Mouse (Mus musculus): ENCODE measurements around the gene Smco2. TPM values are rescaled to one million over a fixed set of nuclear protein-coding genes. Genes with fewer than 3 reads are reported as not detected.

Smco2 gene
- polyA plus RNA-seq (2015; fragmentation: Nextera tagmentation; extraction: Ambion mirVana), result not detected in 2 replicates

- no peak within 1 kb of the TSS for H3K27ac ChIP-seq (ENCODE audit: low read length)
- H3K9ac ChIP-seq (replicated peaks; ENCODE audit: low read depth), result no peak within 1 kb of the TSS
- no peaks in the 10 kb centered on the region for H3K27me3 ChIP-seq (replicated peaks; ENCODE audit: insufficient read depth, low read length)
- no peak for ATAC-seq
- DNase-seq (ENCODE audit: low spot score), result no peak
- 83% methylated on average over 4 of the region's 4 CpGs for WGBS
- H3K4me1 ChIP-seq (ENCODE audit: insufficient read depth, low read depth, low read length), result no peaks in the 10 kb centered on the region
- H3K9me3 ChIP-seq (ENCODE audit: low read length), result no peaks in the 10 kb centered on the region
- H3K4me2 ChIP-seq (replicated peaks; ENCODE audit: low read depth, low read length), result no peak within 1 kb of the TSS
- H3K4me3 ChIP-seq (ENCODE audit: low read depth, low read length), result no peak within 1 kb of the TSS
- TF ChIP-seq CTCF (IDR thresholded peaks at IDR 0.05), result no peak
- no peak for TF ChIP-seq EP300 (IDR thresholded peaks at IDR 0.05)
- H3K36me3 ChIP-seq (ENCODE audit: insufficient read depth, low read length), result no peaks in the 10 kb centered on the region
Measured at GRCm38 (mm10) chr6:146850050-146850449, at the start of gene Smco2. TSS of gene Smco2 (plus strand) at chr6:146850104.

GRCm38 (mm10) chr6:146809991-146810390 is 39.9 kb upstream of the Smco2 start:
- no peak for TF ChIP-seq EP300 (IDR thresholded peaks at IDR 0.05)
- no peak for TF ChIP-seq CTCF (IDR thresholded peaks at IDR 0.05)
- Histone ChIP-seq H3K4me3 (ENCODE audit: low read depth, low read length) (no peak overlapping the region), H3K4me2 (replicated peaks; ENCODE audit: low read depth, low read length) (no peak overlapping the region), H3K36me3 (ENCODE audit: insufficient read depth, low read length) (no peaks in the 10 kb centered on the region), H3K4me1 (ENCODE audit: insufficient read depth, low read depth, low read length) (no peaks in the 10 kb centered on the region), H3K9me3 (ENCODE audit: low read length) (no peaks in the 10 kb centered on the region), H3K9ac (replicated peaks; ENCODE audit: low read depth) (no peak overlapping the region), H3K27ac (ENCODE audit: low read length) (no peak overlapping the region), H3K27me3 (replicated peaks; ENCODE audit: insufficient read depth, low read length) (no peaks in the 10 kb centered on the region)
- WGBS, result 87% methylated on average over 6 of the region's 6 CpGs
- ATAC-seq (no peak), DNase-seq (ENCODE audit: low spot score) (no peak)

- no peaks in the 10 kb centered on the region for H3K9me3 ChIP-seq (ENCODE audit: low read length)
- no peak overlapping the region for H3K4me3 ChIP-seq (ENCODE audit: low read depth, low read length)
- ATAC-seq (no peak), DNase-seq (ENCODE audit: low spot score) (no peak)
- H3K36me3 ChIP-seq (ENCODE audit: insufficient read depth, low read length), result no peaks in the 10 kb centered on the region
- no peak overlapping the region for H3K27ac ChIP-seq (ENCODE audit: low read length)
- 83% methylated on average over 5 of the region's 5 CpGs for WGBS
- H3K4me2 ChIP-seq (replicated peaks; ENCODE audit: low read depth, low read length), result no peak overlapping the region
- TF ChIP-seq CTCF (IDR thresholded peaks at IDR 0.05) (no peak), EP300 (IDR thresholded peaks at IDR 0.05) (no peak)
- H3K27me3 ChIP-seq (replicated peaks; ENCODE audit: insufficient read depth, low read length), result no peaks in the 10 kb centered on the region
- no peak overlapping the region for H3K9ac ChIP-seq (replicated peaks; ENCODE audit: low read depth)
- H3K4me1 ChIP-seq (ENCODE audit: insufficient read depth, low read depth, low read length), result no peaks in the 10 kb centered on the region
Measured at GRCm38 (mm10) chr6:146813007-146813406, 36.9 kb upstream of the Smco2 start.

- H3K9me3 ChIP-seq (ENCODE audit: low read length), result no peaks in the 10 kb centered on the region
- H3K4me1 ChIP-seq (ENCODE audit: insufficient read depth, low read depth, low read length), result no peaks in the 10 kb centered on the region
- H3K36me3 ChIP-seq (ENCODE audit: insufficient read depth, low read length), result no peaks in the 10 kb centered on the region
- H3K27me3 ChIP-seq (replicated peaks; ENCODE audit: insufficient read depth, low read length), result no peaks in the 10 kb centered on the region
- 85% methylated on average over 29 of the region's 29 CpGs for WGBS
- H3K4me3 ChIP-seq (ENCODE audit: low read depth, low read length), result no peak overlapping the region
- TF ChIP-seq CTCF (IDR thresholded peaks at IDR 0.05) (no peak), EP300 (IDR thresholded peaks at IDR 0.05) (no peak)
- DNase-seq (ENCODE audit: low spot score) (no peak), ATAC-seq (no peak)
- H3K4me2 ChIP-seq (replicated peaks; ENCODE audit: low read depth, low read length), result no peak overlapping the region
- no peak overlapping the region for H3K9ac ChIP-seq (replicated peaks; ENCODE audit: low read depth)
- H3K27ac ChIP-seq (ENCODE audit: low read length), result no peak overlapping the region
Measured at GRCm38 (mm10) chr6:146820177-146820965, 29.5 kb upstream of the Smco2 start.

GRCm38 (mm10) chr6:146821958-146822357 is 27.9 kb upstream of the Smco2 start:
- ATAC-seq (peak; percentile 53), DNase-seq (ENCODE audit: low spot score) (peak; percentile 67)
- no peaks in the 10 kb centered on the region for H3K4me1 ChIP-seq (ENCODE audit: insufficient read depth, low read depth, low read length)
- no peak overlapping the region for H3K4me2 ChIP-seq (replicated peaks; ENCODE audit: low read depth, low read length)
- TF ChIP-seq EP300 (IDR thresholded peaks at IDR 0.05) (no peak), CTCF (IDR thresholded peaks at IDR 0.05) (no peak)
- H3K27ac ChIP-seq (ENCODE audit: low read length), result no peak overlapping the region
- 52% methylated on average over 13 of the region's 13 CpGs for WGBS
- H3K36me3 ChIP-seq (ENCODE audit: insufficient read depth, low read length), result no peaks in the 10 kb centered on the region
- H3K9ac ChIP-seq (replicated peaks; ENCODE audit: low read depth), result no peak overlapping the region
- H3K4me3 ChIP-seq (ENCODE audit: low read depth, low read length), result no peak overlapping the region
- H3K27me3 ChIP-seq (replicated peaks; ENCODE audit: insufficient read depth, low read length), result no peaks in the 10 kb centered on the region
- no peaks in the 10 kb centered on the region for H3K9me3 ChIP-seq (ENCODE audit: low read length)

GRCm38 (mm10) chr6:146824727-146825486 is 25.0 kb upstream of the Smco2 start:
- Histone ChIP-seq H3K27ac (ENCODE audit: low read length) (no peak overlapping the region), H3K4me1 (ENCODE audit: insufficient read depth, low read depth, low read length) (no peaks in the 10 kb centered on the region), H3K9ac (replicated peaks; ENCODE audit: low read depth) (no peak overlapping the region), H3K4me3 (ENCODE audit: low read depth, low read length) (no peak overlapping the region), H3K36me3 (ENCODE audit: insufficient read depth, low read length) (no peaks in the 10 kb centered on the region), H3K4me2 (replicated peaks; ENCODE audit: low read depth, low read length) (no peak overlapping the region), H3K9me3 (ENCODE audit: low read length) (no peaks in the 10 kb centered on the region), H3K27me3 (replicated peaks; ENCODE audit: insufficient read depth, low read length) (no peaks in the 10 kb centered on the region)
- peak; percentile 55 for ATAC-seq
- TF ChIP-seq EP300 (IDR thresholded peaks at IDR 0.05), result no peak
- TF ChIP-seq CTCF (IDR thresholded peaks at IDR 0.05), result peak; percentile 96
- 35% methylated on average over 16 of the region's 16 CpGs for WGBS
- DNase-seq (ENCODE audit: low spot score), result peak; percentile 77

Measured in lung, postnatal 0 days (tissue).